Mouse (Mus musculus) spleen, adult 2 months (tissue): ENCODE data around the gene Msx3. TPM values are rescaled to one million over a fixed set of nuclear protein-coding genes. Genes with fewer than 3 reads are reported as not detected.
A peak's percentile ranks its signal among the peaks of the same experiment; 100 is the strongest.

Experiments
- DNase-seq, 2 experiments: peaks; one replicate each; pipeline versions ENCODE4 v3.0.0 to v3.0.0-alpha.2; 2012 to 2021; ENCODE audit warnings: low spot score in 2 of 2, low read depth in 1 of 2
- H3K27ac ChIP-seq: fragments of 200-500 bp; 2 replicates; pipeline ENCODE4 v1.5.1; 2012; ENCODE audit warnings: low read length, inconsistent platforms; ENCODE audit not compliant: insufficient read depth
- H3K27me3 ChIP-seq: fragments of 200-500 bp; 2 replicates; pipeline ENCODE4 v1.6.1; 2012; ENCODE audit warnings: mild to moderate bottlenecking, moderate library complexity, low read length, inconsistent platforms; ENCODE audit not compliant: control insufficient read depth, insufficient read depth
- H3K36me3 ChIP-seq: fragments of 200-500 bp; 2 replicates; pipeline ENCODE4 v1.6.1; 2012; ENCODE audit warnings: mild to moderate bottlenecking, low read length, inconsistent platforms; ENCODE audit not compliant: control insufficient read depth, insufficient read depth
- H3K4me1 ChIP-seq: fragments of 200-500 bp; 2 replicates; pipeline ENCODE4 v1.6.1; 2011; ENCODE audit warnings: inconsistent platforms; ENCODE audit not compliant: control insufficient read depth, insufficient read depth, insufficient read length
- H3K4me3 ChIP-seq: fragments of 200-500 bp; 2 replicates; pipeline ENCODE4 v1.5.1; 2011; ENCODE audit warnings: mild to moderate bottlenecking, inconsistent platforms; ENCODE audit not compliant: insufficient read depth, insufficient read length; ENCODE audit errors: extremely low read depth
- CTCF ChIP-seq: fragments of 200-500 bp; IDR thresholded peaks from 2 replicates; pipeline ENCODE4 v1.5.1; 2011; ENCODE audit warnings: mild to moderate bottlenecking, inconsistent platforms; ENCODE audit not compliant: insufficient read depth, insufficient read length, insufficient replicate concordance; ENCODE audit errors: extremely low read depth
- POLR2A ChIP-seq: fragments of 200-500 bp; IDR thresholded peaks from 2 replicates; pipeline ENCODE4 v1.6.1; 2011; ENCODE audit warnings: low read depth, low read length, inconsistent platforms
- WGBS: fragments of 180-500 bp; shearing (Covaris S2); methylation state at CpG from one replicate; pipeline ENCODE4 v1.1.7; 2018; 5-methylcytosine and 5-hydroxymethylcytosine counted together
- polyA plus RNA-seq: library from polyadenylated mRNA; depleted of rRNA; stranded (reverse); fragments of >200 nt; gene quantifications from 2 replicates; pipeline ENCODE4 v1.2.3, GENCODE M21; 2012

Gene Msx3
- polyA plus RNA-seq, 1 experiment = not detected

DNA sequence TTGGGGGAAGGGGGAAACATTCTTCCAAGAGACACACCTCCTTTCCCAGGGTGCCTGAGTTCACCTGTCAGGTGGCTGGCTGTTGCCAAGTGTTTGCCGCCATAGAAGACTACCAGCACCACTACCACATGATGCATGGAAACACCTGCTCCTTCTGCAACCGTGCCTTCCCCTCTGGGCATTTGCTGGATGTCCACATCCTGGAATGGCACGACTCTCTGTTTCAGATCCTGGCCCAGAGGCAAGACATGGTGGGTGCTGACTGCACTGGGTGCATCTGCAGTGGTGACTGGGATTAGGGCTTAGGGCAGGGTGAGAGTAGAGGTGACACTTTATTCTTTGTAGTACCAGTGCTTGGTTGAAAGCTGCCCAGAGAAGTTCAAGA is 11.7 kb downstream of the Msx3 start:
- Histone ChIP-seq H3K4me1 (peaks cover 5% of the 10 kb centered on the region; the same call in 1 of the 2 replicates), H3K36me3 (peaks cover 12% of the 10 kb centered on the region), H3K27ac (no peak overlapping the region), H3K4me3 (no peak overlapping the region), H3K27me3 (no peaks in the 10 kb centered on the region)
- no peak for DNase-seq
- TF ChIP-seq CTCF = no peak
- WGBS = 56% methylated on average over 3 of the region's 3 CpGs

DNA sequence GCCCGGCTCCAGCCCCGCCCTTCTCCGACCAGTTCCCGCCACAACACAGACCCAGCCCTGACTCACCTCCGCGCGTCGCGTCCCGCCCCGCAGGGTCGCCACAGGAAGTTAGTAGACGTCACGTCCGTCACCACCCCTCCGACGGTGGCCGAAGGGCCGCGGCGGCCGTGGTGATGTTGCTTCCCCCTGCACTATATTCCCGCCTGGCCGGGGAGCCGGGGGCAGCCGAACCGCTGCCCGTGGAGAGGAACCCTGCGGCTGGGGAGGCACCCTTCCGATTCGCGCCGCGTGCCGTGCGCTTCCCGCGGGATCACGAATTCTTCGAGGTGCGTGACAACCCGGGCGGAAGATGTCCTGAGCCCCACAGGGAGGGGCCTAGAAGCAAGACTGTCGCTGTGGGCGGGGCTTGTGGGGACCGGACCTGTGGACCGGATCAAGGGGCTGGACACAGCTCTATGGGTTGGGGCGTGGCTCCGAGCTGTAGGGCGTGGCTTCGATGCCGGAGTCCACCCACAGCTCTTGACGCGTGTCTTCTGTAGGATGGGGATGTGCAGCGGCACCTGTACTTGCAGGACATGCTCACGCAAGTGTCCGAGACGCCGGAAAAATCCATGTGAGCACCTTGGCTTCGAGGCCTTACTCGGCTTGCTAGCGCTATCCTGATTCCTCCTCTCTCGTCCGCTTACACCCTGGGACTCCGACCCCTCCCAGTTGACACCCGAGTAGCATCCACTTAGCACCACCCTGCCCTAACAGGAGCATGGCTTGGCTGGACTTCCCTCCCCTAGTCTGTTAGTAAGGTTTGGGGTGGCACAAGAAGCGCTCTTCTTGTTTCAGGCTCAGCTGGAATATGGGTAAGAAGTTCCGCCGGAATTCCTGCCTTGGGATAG is 12.4 kb downstream of the Msx3 start, which contains the start of the genes Zfp511 and Tubgcp2:
Gene Zfp511 (plus strand): TSS at position 111 of the 890 bp plus-strand sequence.
Gene Tubgcp2 (minus strand): TSS at position 389 of the 890 bp plus-strand sequence.
- H3K36me3 ChIP-seq = peaks cover 16% of the 10 kb centered on the region
- peaks cover 5% of the 10 kb centered on the region; the same call in 1 of the 2 replicates for H3K4me1 ChIP-seq
- no peak for TF ChIP-seq CTCF
- TF ChIP-seq POLR2A = no peak; the same call in none of the 2 replicates
- WGBS = 3% methylated on average over 69 of the region's 69 CpGs
- DNase-seq = peak; percentile 89 to 94
- H3K4me3 ChIP-seq = peak within 1 kb of the TSS; percentile 94
- no peaks in the 10 kb centered on the region for H3K27me3 ChIP-seq
- H3K27ac ChIP-seq = peak within 1 kb of the TSS; percentile 93

DNA sequence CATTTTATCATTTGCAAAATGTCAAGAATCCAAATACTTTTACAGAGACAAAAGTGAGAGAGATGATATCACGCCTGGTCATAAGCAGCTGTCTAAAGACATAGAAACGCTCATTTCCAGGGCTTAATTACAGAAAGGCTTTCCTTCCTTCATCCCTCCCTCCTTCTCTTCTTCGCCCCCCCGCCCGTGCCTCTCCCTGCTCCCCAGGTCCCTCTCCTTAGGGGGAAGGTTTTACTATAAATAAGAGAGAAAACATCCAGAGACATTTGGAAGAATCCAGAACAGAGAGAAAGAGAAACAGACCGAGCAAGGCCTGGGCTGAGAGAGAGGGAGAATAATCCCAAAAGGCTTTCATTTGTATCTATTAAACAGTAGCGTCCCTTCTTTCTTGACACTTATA is 13.4 kb downstream of the Msx3 start:
- H3K36me3 ChIP-seq = peaks cover 16% of the 10 kb centered on the region
- no peak for TF ChIP-seq CTCF
- no peak for TF ChIP-seq POLR2A
- WGBS = 14% methylated on average over 7 of the region's 7 CpGs
- H3K4me3 ChIP-seq = peak overlapping the region; percentile 94
- H3K27me3 ChIP-seq = no peaks in the 10 kb centered on the region
- DNase-seq = no peak
- H3K4me1 ChIP-seq = peaks cover 5% of the 10 kb centered on the region; the same call in 1 of the 2 replicates
- H3K27ac ChIP-seq = no peak overlapping the region

DNA sequence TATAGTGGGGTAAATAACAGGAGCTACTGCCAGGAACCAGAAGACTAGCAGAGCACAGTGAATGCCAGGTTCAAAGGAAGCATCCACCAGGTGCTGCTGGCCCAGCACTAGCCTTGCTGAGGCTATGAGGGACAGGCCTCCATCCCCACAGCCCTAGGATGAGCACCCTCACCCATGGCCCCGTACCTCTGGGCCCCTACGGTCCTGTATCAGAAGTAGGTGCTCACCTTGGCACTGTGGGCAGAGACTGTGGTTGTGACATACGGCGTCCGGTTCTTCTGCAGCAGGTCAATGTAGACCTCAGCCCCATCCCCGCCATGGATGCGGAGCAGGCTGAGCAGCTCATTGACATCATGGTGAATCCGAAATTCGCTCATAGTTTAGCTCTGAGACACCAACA is 15.5 kb downstream of the Msx3 start:
- peaks cover 28% of the 10 kb centered on the region for H3K36me3 ChIP-seq
- H3K4me1 ChIP-seq = peaks cover 5% of the 10 kb centered on the region; the same call in 1 of the 2 replicates
- DNase-seq = no peak
- no peak overlapping the region for H3K4me3 ChIP-seq
- H3K27ac ChIP-seq = no peak overlapping the region
- WGBS = 95% methylated on average over 9 of the region's 9 CpGs
- no peak for TF ChIP-seq POLR2A
- H3K27me3 ChIP-seq = no peaks in the 10 kb centered on the region

DNA sequence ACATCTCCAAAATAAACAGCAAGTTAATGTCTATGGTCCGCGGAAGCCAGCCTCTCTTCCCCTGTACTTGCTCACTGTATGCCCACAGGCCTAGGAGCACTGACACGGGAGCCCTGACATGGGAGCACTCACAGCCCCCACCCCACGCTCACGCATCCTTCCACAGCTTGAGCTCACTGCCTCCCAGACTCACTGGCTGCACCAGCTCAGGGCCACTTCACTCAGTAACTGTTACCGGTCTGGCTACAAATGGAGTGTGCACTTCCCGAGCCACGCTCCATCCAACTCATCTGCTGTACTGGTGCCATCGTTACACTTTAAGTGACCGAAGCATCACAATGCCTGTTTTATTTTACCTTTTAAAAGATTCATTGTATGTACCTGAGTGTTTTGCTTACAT is 16.5 kb downstream of the Msx3 start:
- Histone ChIP-seq H3K27me3 (no peaks in the 10 kb centered on the region), H3K4me1 (peaks cover 5% of the 10 kb centered on the region; the same call in 1 of the 2 replicates), H3K4me3 (no peak overlapping the region), H3K27ac (no peak overlapping the region), H3K36me3 (peaks cover 33% of the 10 kb centered on the region)
- no peak for TF ChIP-seq CTCF
- TF ChIP-seq POLR2A = no peak
- DNase-seq = no peak
- 98% methylated on average over 10 of the region's 10 CpGs for WGBS

DNA sequence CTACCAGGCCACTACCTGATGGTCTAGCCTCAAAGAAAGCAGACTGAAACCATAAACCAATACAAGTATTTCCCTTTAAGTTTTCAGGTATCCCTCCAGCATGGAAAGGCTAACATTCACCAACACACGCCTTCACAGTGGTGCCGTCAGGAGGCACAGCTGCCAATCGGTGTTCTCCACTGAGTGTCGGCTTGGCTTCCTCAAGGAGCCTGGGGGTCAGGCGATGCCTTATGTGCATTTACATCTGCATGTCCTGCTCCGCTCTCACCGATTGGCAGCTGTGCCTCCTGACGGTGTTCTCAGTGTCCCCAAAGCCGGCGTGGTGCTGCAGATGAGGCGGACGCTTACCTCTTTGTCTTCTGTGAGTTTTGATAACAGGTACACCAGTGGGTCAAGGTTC is 17.1 kb downstream of the Msx3 start:
- Histone ChIP-seq H3K36me3 (peaks cover 33% of the 10 kb centered on the region), H3K27ac (no peak overlapping the region), H3K4me1 (peaks cover 1% of the 10 kb centered on the region; the same call in 1 of the 2 replicates), H3K4me3 (no peak overlapping the region), H3K27me3 (no peaks in the 10 kb centered on the region)
- DNase-seq = no peak
- TF ChIP-seq CTCF (no peak), POLR2A (no peak)
- 97% methylated on average over 12 of the region's 12 CpGs for WGBS

DNA sequence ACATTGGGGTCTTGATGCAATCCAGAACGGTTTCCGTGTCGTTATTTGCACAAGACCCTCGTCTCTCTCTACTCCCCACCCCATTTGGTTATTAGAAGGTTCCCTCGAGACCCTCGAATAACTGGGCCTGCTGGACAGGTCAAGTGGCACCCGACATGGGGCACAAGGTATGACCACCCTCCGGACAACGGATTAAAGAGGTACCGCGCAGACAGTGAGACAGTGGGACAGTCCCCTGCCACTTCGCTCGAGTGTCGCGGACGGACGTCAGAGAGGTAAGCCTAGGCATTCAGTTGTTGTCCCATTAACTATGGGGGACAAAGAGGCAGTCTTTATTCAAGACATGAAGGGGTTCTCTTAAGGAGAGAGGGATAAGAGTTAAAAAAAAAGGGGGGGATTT is 37.6 kb downstream of the Msx3 start:
- Histone ChIP-seq H3K4me3 (no peak overlapping the region), H3K27ac (no peak overlapping the region), H3K27me3 (no peaks in the 10 kb centered on the region), H3K36me3 (no peaks in the 10 kb centered on the region), H3K4me1 (no peaks in the 10 kb centered on the region)
- 97% methylated on average over 17 of the region's 17 CpGs for WGBS
- no peak for DNase-seq
- TF ChIP-seq POLR2A (no peak), CTCF (no peak)
